Mouse (Mus musculus): ENCODE measurements at regions not wholly inside any gene's neighbourhood (a gene's known extent, or its start where the extent isn't known, plus 50 kb on each side); places are given as distances from the start of the nearest gene placed in this dataset.

- DNase-seq (ENCODE audit: low spot score) (no peak), ATAC-seq (no peak)
- 65% methylated on average over 5 of the region's 5 CpGs for WGBS
- no peaks in the 10 kb centered on the region for H3K9me3 ChIP-seq (ENCODE audit: low read length)
- H3K4me1 ChIP-seq (ENCODE audit: insufficient read depth, low read depth, low read length) = no peaks in the 10 kb centered on the region
- no peaks in the 10 kb centered on the region for H3K27me3 ChIP-seq (replicated peaks; ENCODE audit: insufficient read depth, low read length)
- H3K9ac ChIP-seq (replicated peaks; ENCODE audit: low read depth) = no peak overlapping the region
- H3K27ac ChIP-seq (ENCODE audit: low read length) = no peak overlapping the region
- H3K36me3 ChIP-seq (ENCODE audit: insufficient read depth, low read length) = no peaks in the 10 kb centered on the region
- TF ChIP-seq EP300 (IDR thresholded peaks at IDR 0.05) (no peak), CTCF (IDR thresholded peaks at IDR 0.05) (no peak)
- H3K4me3 ChIP-seq (ENCODE audit: low read depth, low read length) = no peak overlapping the region
- no peak overlapping the region for H3K4me2 ChIP-seq (replicated peaks; ENCODE audit: low read depth, low read length)
Measured at GRCm38 (mm10) chr3:9141836-9142235, 468.0 kb downstream of the Zfp704 start.

- DNase-seq (ENCODE audit: low spot score) (no peak), ATAC-seq (no peak)
- WGBS = 86% methylated on average over 22 of the region's 22 CpGs
- Histone ChIP-seq H3K4me3 (ENCODE audit: low read depth, low read length) (no peak overlapping the region), H3K36me3 (ENCODE audit: insufficient read depth, low read length) (no peaks in the 10 kb centered on the region), H3K9me3 (ENCODE audit: low read length) (no peaks in the 10 kb centered on the region), H3K27me3 (replicated peaks; ENCODE audit: insufficient read depth, low read length) (no peaks in the 10 kb centered on the region), H3K27ac (ENCODE audit: low read length) (no peak overlapping the region), H3K4me1 (ENCODE audit: insufficient read depth, low read depth, low read length) (no peaks in the 10 kb centered on the region), H3K9ac (replicated peaks; ENCODE audit: low read depth) (no peak overlapping the region), H3K4me2 (replicated peaks; ENCODE audit: low read depth, low read length) (no peak overlapping the region)
- TF ChIP-seq EP300 (IDR thresholded peaks at IDR 0.05) (no peak), CTCF (IDR thresholded peaks at IDR 0.05) (no peak)
Measured at GRCm38 (mm10) chr3:9137131-9137874, 472.6 kb downstream of the Zfp704 start.

GRCm38 (mm10) chr3:9133991-9134390 is 475.9 kb downstream of the Zfp704 start:
- Histone ChIP-seq H3K4me1 (ENCODE audit: insufficient read depth, low read depth, low read length) (no peaks in the 10 kb centered on the region), H3K27ac (ENCODE audit: low read length) (no peak overlapping the region), H3K4me2 (replicated peaks; ENCODE audit: low read depth, low read length) (no peak overlapping the region), H3K27me3 (replicated peaks; ENCODE audit: insufficient read depth, low read length) (no peaks in the 10 kb centered on the region), H3K9ac (replicated peaks; ENCODE audit: low read depth) (no peak overlapping the region), H3K4me3 (ENCODE audit: low read depth, low read length) (no peak overlapping the region), H3K9me3 (ENCODE audit: low read length) (no peaks in the 10 kb centered on the region), H3K36me3 (ENCODE audit: insufficient read depth, low read length) (no peaks in the 10 kb centered on the region)
- ATAC-seq = peak; percentile 28; the same call in 1 of the 2 replicates
- WGBS = 60% methylated on average over 12 of the region's 12 CpGs
- DNase-seq (ENCODE audit: low spot score) = no peak
- no peak for TF ChIP-seq EP300 (IDR thresholded peaks at IDR 0.05)
- no peak for TF ChIP-seq CTCF (IDR thresholded peaks at IDR 0.05)

- WGBS = 59% methylated on average over 12 of the region's 12 CpGs
- Histone ChIP-seq H3K27me3 (replicated peaks; ENCODE audit: insufficient read depth, low read length) (no peaks in the 10 kb centered on the region), H3K27ac (ENCODE audit: low read length) (no peak overlapping the region), H3K36me3 (ENCODE audit: insufficient read depth, low read length) (no peaks in the 10 kb centered on the region), H3K9ac (replicated peaks; ENCODE audit: low read depth) (no peak overlapping the region), H3K9me3 (ENCODE audit: low read length) (no peaks in the 10 kb centered on the region), H3K4me1 (ENCODE audit: insufficient read depth, low read depth, low read length) (no peaks in the 10 kb centered on the region), H3K4me2 (replicated peaks; ENCODE audit: low read depth, low read length) (no peak overlapping the region), H3K4me3 (ENCODE audit: low read depth, low read length) (no peak overlapping the region)
- TF ChIP-seq CTCF (IDR thresholded peaks at IDR 0.05) (no peak), EP300 (IDR thresholded peaks at IDR 0.05) (no peak)
- ATAC-seq = no peak
- DNase-seq (ENCODE audit: low spot score) = no peak
Measured at GRCm38 (mm10) chr3:9132104-9132751, 477.7 kb downstream of the Zfp704 start.

- Histone ChIP-seq H3K9me3 (ENCODE audit: low read length) (no peaks in the 10 kb centered on the region), H3K36me3 (ENCODE audit: insufficient read depth, low read length) (no peaks in the 10 kb centered on the region), H3K4me3 (ENCODE audit: low read depth, low read length) (no peak overlapping the region), H3K9ac (replicated peaks; ENCODE audit: low read depth) (no peak overlapping the region), H3K4me1 (ENCODE audit: insufficient read depth, low read depth, low read length) (no peaks in the 10 kb centered on the region), H3K27me3 (replicated peaks; ENCODE audit: insufficient read depth, low read length) (no peaks in the 10 kb centered on the region), H3K4me2 (replicated peaks; ENCODE audit: low read depth, low read length) (no peak overlapping the region), H3K27ac (ENCODE audit: low read length) (no peak overlapping the region)
- DNase-seq (ENCODE audit: low spot score) = no peak
- no peak for ATAC-seq
- 58% methylated on average over 4 of the region's 4 CpGs for WGBS
- no peak for TF ChIP-seq EP300 (IDR thresholded peaks at IDR 0.05)
- TF ChIP-seq CTCF (IDR thresholded peaks at IDR 0.05) = no peak
Measured at GRCm38 (mm10) chr3:9131366-9131765, 478.5 kb downstream of the Zfp704 start.

GRCm38 (mm10) chr3:9128407-9128806 is 481.5 kb downstream of the Zfp704 start:
- no peak for TF ChIP-seq EP300 (IDR thresholded peaks at IDR 0.05)
- TF ChIP-seq CTCF (IDR thresholded peaks at IDR 0.05) = no peak
- ATAC-seq = peak; percentile 57; the same call in 1 of the 2 replicates
- Histone ChIP-seq H3K27me3 (replicated peaks; ENCODE audit: insufficient read depth, low read length) (no peaks in the 10 kb centered on the region), H3K9ac (replicated peaks; ENCODE audit: low read depth) (no peak overlapping the region), H3K27ac (ENCODE audit: low read length) (no peak overlapping the region), H3K4me1 (ENCODE audit: insufficient read depth, low read depth, low read length) (no peaks in the 10 kb centered on the region), H3K4me3 (ENCODE audit: low read depth, low read length) (no peak overlapping the region), H3K4me2 (replicated peaks; ENCODE audit: low read depth, low read length) (no peak overlapping the region), H3K36me3 (ENCODE audit: insufficient read depth, low read length) (no peaks in the 10 kb centered on the region), H3K9me3 (ENCODE audit: low read length) (no peaks in the 10 kb centered on the region)
- 82% methylated on average over 4 of the region's 4 CpGs for WGBS
- peak; percentile 72 for DNase-seq (ENCODE audit: low spot score)
